Mouse (Mus musculus) megakaryocyte, embryonic 14.5 days (primary cell): Measurements from ENCODE around the gene Bfsp2.

Experiments
- FLI1 ChIP-seq: IDR thresholded peaks from 2 replicates; pipeline ENCODE4 v1.6.1; 2012; ENCODE audit warnings: low read length, inconsistent platforms, mixed read lengths
- GATA1 ChIP-seq: IDR thresholded peaks from 3 replicates; pipeline ENCODE4 v1.6.1; 2012; ENCODE audit warnings: mixed read lengths, low read length, inconsistent platforms, borderline replicate concordance

GRCm38 (mm10) chr9:103385600-103385999, 94.6 kb downstream of the Bfsp2 start:
- TF ChIP-seq GATA1 (no peak), FLI1 (no peak)
